Mouse (Mus musculus) 3134 (cell line): ENCODE measurements around the gene Esrrb.
A peak's percentile ranks its signal among the peaks of the same experiment; 100 is the strongest.

Experiments used
- DNase-seq: peaks from one replicate; pipeline ENCODE4 v3.0.0-alpha.2; 2011; ENCODE audit warnings: low spot score; ENCODE audit not compliant: insufficient read length; ENCODE audit errors: extremely low read depth

The Esrrb gene

DNA sequence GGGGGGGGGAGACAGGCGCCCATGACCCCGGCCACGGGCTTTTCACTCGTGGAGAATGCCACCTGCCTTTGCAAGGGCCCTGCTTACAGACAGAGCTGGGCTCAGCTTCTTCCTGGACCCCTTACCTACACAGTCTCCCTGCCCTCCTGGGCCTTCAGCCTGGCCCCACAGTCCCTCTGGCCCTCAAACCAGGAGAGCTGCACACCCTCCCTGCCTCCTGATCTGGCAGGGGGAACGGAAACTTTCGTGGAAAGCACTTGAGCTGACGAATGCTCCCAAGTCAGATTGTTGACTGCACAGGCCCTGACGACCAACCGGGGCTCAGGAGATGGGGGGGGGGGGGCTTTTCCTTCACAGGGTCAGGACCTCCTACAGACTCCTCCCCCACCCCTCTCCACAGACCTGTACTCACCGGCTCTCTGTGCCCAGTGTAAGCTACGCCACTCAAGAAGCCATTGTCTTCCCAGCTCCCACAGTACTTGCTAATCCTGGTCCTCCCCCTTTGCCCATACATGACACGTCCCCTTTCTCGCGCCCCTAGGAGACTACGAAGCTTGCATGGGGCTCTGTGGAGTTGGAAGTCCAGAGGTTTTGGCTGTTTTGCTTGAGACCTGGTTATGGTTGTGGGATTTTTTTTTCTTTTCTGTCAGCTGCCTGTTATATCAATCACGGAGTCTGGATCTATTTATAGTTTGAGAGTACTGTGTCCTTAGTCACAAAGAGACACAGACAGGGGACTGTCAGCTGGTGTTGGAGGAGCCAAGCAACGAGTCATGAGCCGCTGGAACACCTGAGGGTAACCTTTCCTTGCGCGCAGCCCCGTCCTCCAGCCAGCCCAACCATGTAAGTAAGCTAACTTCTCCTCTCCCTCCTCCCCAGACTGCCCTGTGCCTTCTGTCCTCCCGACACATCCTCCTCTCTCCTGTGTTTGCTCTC is at the start of gene Esrrb:
Esrrb (plus strand) TSS at position 422 of the 936 bp plus-strand sequence.
- no peak for DNase-seq

DNA sequence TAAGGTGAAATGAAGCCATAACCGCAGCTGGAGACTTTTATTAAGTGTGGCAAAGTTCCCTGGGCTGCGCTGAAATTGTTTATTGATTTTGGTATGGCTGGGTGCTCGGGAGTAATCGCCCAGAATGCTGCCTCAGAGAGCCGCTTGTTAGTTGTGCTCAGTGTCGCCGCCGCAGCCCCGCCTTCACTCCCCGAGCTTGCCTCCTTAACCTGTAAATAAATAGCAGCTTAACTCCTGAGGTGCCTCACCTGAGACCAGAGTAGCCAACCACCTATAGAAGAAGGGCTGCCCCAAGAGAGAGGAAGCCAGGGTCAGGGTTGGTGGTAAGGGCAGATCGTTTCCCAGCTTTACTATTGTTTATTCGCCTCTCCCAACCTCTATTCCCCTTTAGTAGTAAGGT is 40.3 kb upstream of the Esrrb start:
- no peak for DNase-seq

DNA sequence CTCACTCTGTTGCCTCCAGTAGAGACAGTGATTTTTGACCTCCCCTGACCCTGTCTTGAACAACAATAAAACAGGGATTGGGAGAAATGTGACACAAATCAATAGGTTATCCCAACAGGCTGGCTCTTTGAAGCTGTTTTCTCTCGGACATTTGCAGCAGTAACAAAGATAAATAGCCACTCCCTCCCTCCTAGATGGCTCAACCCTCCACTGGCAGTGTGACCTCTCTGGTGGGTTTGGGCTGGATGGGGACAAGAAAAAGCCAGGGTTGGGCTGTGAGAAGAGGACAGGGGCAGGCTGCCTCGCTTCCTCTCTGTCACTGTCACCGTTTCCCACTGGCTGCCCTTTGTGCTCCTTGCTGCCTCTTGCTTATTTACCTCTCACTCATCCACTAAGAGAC is 36.6 kb upstream of the Esrrb start:
- DNase-seq: no peak

DNA sequence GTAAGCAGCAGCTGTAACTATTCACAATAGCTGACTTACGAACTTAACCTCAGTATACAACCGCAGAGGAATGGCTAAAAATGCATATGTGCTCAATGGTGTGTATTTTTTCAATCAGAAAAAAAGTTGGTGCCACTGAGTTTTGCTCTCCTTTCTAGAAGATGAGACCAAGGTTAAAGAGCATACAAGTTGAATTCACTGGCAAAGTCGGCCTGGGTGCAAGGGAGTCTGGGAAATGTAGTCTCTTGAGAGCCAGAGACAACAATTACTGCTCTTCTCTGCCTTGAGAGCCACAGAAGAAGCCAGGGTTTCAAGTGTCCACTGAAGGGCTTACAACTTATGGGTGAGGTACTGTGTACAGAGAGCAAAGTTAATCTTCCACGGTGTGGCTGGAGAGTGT is 31.1 kb upstream of the Esrrb start:
- no peak for DNase-seq

DNA sequence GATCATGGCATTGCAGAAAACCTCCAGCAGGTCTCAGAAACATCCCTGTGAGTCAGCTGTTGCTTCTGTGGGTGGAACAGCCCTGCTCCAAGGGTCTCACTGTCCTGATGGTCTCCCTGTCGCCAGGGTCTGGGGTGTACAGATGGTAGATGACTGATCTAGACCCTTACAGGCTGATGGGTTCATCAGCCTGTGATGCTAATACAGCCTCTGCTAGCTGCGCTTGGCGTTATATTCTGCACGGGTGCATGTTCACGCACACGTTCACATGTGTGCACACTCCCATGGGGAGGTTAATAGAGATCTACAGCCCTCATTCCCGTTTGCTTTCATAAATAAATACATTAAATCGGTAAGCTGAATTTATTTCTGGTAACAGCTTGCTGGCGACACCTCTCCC is 30.2 kb upstream of the Esrrb start:
- no peak for DNase-seq

DNA sequence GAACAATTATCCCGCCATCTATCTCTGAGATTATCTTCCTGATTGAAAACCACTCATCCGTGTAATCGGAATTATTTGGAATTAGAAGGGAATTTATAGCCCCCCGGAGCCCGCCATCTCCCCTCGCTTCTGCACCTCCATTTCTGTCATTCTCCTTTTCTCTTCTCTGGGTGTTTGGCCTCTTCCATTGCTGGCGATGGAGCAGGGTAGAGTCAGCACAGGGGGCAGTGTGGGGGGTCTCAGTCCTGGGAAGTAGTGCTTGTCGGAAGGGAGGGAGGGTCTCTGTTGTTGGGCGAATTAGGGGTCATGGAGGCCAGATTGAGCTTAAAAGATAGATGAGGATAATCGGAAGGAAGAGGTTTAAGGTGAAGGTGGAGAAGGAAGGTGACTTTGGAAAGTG is 29.7 kb upstream of the Esrrb start:
- no peak for DNase-seq

DNA sequence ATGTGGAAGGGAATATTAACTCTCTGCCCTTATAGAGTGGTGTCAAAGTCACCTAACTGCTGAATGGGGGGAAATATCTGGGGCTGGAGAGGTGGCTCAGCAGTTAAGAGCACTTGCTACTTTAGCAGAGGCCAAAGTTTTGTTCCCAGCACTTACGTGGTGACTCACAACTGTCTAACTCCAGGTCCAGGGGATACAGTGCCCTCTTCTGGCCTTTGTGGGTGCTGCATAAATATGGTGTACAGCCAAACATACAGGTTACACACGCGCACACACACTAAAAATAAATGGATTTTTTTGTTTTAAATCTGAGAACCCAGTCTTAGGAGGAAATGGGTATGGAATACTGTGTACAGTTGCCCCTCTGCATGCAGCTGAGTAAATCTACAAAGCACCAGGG is 24.7 kb upstream of the Esrrb start:
- no peak for DNase-seq

DNA sequence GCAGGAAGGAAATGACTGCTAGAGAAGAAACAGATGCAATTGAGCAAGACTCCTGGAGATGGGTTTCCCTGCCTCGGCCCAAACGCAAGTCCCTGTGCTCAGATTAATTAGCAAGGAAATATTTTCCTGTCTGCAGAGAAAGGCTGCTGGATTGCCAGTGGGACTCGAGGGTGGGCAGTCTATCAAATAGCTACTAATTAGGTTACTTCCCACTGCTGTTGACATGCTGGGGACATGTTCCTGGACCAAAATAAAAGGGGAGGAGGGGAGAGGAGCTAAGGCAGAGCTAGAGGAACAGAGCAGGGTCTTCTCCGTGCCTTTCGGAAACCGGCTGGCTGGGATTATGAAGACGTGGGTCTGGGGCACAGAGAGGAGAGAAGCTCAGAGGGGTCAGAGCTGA is 24.0 kb upstream of the Esrrb start:
- DNase-seq: no peak

DNA sequence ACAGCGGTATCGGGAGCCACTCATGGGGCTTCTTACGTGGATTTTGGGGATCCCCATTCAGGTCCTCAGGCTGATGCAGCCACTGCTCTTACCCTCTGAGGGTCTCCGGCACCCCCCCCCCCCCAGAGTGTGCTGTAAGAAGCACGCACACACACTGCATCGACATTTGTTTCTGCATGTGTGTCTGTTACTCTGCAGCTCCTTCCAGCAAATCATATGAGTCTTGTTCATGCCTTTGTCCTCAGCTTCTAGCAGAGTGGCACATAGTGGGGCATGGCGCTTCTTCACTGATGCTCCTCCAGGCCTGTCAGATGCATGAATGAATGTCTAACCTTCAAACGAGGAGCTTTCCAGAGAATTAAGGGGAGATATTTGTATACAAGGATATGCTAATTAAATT is 11.4 kb upstream of the Esrrb start:
- DNase-seq: no peak

DNA sequence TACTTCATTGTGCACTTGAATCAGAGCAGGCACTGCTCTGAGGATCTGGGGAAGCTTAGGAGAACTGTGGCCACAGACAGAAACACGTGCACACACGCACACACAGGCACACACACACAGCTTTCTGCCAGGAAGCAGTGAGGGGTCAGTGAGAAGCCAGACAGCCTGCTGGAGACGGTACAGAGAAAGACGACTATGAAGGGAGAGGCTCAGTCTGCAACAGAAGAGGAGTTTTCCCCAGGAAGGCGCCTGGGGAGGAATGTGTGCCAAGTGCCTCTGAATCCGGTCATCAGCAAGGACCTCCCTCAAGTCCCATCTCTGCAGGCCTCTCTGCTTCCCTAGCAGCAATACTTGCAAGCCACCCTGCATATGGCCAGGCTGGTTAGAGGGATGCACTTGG is 1.5 kb upstream of the Esrrb start:
- DNase-seq: no peak

DNA sequence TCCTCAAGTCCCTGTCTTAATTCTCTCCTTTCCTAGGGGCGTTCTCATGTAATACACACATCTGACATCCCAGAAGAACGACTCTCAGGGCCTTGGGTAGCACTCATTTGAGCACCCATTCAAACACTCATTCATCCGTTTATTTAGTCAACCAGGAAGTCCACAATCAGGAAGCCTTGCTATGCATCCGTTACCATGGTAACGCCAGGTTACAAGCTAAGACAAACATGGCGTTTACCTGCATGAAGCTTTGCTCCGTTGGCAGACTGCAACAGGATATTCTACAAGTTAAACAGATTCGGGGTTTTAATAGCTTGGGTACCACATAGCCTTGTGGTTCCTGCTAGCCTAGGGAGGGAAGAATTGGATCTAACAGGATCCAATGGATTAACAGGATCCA is 1.0 kb upstream of the Esrrb start:
- DNase-seq: no peak

DNA sequence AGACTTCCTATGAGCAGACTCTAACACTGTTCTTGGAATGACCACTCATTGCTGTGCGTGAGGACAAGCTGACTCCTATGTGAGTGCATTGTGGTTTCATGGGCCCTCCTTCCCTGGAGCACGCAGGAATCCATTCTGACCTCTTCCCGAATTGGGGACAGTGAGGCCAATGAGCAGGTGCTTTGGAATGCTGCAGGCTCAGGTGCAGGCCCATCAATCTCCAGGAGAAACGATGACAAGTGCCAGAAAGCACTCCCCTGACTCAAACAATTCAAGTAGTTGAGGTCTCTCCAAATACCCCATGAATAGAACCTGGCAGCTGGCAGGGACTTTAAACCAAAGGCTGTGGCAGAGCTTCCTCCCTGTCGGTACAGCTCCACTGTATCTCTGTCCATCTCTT is 3.4 kb downstream of the Esrrb start:
- peak; percentile 11 for DNase-seq

DNA sequence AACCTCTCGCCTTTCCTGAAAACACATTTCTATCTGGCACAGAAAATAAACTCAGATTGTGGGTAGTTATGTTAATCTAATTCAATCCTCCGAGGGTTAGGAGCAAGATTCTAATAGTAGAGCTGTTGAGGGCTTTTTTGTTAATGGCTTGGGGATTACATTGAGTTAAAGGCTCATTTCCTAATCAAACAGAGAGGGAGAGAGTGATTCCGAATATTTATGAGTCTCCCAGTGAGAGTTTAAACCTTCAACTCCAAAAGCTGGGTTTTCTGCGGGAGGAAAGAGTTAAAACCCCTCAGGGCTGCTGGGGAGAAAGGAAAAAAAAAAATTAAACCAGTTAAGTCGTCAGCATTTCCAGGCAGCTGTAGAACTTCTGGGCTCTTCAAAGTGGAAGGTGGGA is 3.8 kb downstream of the Esrrb start:
- no peak for DNase-seq

DNA sequence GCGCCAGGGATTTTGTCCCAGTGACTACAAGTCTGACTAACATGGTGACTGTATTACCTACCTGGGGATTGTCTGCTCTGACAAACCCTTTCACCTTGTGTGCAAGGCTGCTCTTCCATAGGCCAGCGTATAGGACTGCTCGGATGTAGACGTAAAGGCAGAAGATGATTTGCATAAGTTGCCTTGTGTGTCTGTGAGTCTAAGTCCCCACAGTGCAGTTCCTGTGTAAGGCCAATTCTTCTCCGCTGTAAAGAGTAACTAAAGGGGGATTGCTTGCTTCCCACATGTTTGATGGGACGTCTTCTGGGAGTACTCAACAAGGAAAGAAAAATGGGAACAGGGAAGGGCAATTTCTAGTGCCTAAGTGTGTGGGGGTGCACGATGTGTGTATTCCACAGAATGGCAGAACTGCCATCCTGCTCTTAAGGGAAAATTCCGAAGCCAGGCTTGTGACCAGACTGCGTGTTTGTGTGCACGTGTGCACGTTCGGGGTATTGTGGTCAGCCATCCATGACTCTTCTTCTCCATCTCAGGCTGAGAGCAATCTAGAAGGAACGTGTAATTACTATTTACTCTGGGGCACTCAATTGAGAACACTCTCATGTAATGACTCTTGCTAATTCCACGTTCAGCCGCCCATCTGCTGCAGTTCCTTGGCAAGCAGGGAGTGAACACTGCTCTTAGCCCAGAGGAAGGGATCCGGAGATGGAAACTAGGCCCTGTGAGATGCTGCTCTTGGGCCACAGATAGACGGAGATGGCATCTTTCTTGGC is 9.9 kb downstream of the Esrrb start:
- DNase-seq: no peak

DNA sequence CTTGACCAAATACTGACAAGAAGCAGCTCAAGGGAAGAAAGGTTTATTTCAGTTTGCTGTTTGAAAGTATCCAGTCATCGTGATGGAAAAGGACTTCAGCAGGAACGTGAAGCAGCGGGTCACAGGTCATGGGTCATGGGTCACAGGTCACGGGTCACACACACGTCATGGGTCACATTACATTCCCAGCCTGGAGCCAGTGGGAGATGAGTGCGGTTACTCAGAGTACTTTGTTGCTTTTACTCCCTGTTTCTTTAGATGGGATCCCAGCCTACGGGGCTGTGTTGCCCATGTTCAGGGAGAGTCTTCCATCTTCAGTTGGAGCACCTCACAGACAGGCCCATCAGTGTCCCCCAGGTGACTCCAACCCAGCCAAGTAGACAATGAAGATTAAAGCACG is 13.4 kb downstream of the Esrrb start:
- DNase-seq: no peak

DNA sequence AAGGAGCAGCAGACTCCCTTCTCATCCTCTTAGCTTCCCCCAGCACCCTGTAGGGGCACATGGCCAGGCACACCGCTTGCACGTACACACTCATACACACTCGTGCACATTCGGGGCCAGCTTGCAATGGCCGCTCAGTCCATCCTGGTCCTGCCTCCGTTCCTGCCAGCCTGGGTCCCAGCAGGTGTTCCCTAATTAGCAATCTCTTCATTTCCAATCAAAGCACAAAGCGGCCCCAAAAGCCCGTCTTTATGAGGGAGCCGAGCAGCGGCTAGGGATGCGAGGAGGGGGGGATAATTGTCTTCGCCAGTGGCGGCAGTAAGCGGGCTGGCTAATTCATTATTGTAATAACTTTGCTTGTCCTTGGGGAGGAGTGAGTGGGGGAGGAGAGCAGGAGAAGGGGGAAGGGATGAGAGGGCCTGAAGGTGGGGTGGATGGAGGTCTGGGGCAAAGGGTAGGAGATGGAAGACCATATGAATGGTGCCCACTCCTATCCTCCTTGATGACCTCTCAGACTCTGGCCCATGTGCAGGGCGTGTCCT is 18.8 kb downstream of the Esrrb start:
- DNase-seq: no peak

DNA sequence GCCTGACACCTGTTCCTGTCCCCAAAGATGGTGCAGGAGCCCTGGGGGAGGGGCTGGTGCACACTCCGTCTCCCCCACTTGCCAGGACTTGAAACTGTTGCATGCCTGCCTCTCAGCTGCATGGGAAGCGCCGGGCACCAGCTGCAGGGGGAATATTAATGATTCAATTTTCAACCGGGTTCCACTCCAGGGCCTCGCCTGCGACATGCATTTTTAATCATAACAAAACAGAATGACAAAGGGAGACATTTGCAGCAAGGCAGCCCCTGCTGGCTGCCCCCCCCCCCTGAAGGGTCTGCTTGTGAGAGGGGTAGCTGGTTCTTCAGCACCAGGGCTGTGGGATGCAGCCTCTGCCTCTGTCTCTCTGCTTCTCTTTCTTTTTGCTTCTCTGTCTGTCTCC is 22.9 kb downstream of the Esrrb start:
- DNase-seq: no peak

DNA sequence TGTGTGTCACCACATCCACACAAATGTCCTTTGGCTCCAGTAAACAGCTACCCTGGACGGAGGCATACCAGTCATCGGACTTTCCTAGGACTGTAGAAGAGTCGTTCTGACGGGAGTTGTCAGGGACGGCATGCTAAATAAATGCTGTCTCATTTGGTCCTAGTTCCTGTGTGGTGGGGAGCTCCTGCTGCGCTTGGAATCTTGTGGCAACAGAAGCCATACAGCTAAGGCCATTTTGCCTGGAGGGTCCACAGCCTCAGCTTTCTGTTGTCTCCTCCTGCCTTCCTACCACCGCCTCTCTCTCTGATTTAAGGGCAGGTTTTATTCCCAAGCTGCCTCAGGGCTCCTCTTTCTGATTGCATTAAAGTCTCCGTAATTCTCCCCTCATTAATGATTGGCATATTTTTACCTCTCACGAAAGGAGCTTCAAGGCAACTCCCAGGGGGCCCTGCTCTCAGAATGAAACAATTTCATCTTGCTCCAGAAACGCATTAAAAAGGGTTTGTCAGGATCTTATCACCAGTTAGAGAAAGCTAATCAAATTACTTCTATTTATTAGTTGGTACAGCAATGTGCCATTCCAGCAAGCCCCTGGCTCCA is 26.9 kb downstream of the Esrrb start:
- DNase-seq: no peak

DNA sequence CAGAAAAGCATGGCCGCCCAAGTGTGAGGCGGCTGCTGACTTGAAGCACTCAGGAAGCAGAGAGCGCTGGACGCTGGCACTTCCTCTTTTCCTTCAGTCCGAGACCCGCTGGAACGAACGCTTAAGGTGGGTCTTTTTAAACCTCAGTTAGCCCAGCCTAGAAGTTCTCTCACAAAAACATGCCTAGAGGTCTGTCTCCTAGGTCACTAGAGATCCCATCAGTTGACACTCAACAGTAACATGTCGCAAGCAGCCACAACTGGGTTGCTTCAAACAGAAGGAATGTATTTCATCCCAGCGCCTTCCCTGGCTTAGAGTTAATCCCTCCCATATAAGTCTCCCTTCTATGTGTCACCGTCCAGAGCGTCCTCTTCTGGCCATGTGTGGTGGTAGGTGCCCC is 33.9 kb downstream of the Esrrb start:
- no peak for DNase-seq

DNA sequence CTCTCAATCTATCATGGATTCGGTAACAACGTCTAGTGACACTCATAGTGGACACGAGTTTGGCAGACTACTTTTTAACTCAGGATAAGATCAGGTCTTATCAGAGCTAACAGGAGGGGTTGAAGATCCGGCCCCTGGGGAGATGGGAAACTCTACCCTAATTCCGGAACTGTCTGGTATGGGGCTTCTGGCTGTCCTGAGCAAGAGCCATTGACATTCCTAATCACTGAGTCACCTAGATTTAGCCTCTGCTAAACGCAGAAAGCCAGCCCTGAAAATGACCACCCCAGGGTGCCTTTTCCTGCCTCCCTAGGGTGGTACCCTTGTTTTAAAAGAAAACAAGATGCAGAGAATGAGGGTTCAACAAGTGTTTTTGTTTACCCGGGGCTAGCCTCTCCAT is 34.4 kb downstream of the Esrrb start:
- DNase-seq: peak; percentile 65

DNA sequence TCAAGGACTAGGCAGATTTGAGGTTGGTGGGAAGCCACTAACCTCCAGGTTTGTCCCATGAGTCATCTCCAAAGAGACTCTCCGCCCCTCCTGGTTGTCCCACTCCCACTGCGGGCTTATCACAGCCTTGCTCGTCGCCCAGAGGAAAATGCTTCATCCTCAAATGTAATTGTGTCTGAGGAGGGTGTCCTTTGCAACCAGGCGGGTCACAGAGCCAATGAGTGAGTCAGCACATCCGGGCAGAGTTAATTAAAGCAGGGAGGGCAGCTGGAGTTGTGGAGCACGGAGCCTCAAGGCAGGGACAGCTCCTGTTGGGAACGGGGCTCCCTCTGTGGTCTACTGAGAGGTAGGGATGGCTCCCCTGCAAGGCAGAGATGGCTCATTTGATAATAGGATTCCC is 37.8 kb downstream of the Esrrb start:
- peak; percentile 52 for DNase-seq
